Mouse (Mus musculus) ES-E14 (cell line): ENCODE results near the gene Irak4.

ENCODE experiments used
- ZC3H11A ChIP-seq: IDR thresholded peaks from 2 replicates; pipeline ENCODE4 v1.6.1; 2012; ENCODE audit warnings: low read depth, mild to moderate bottlenecking, inconsistent platforms, low read length, borderline replicate concordance
- ZNF384 ChIP-seq: IDR thresholded peaks from 2 replicates; pipeline ENCODE4 v1.6.1; 2012; ENCODE audit warnings: low read depth, low read length, inconsistent platforms

GRCm38 (mm10) chr15:94532956-94533355 is 10.5 kb upstream of the Irak4 start:
- TF ChIP-seq ZNF384 = no peak
- TF ChIP-seq ZC3H11A = no peak
